Mouse (Mus musculus) embryo, embryonic 10 days (tissue): ENCODE measurements around the gene Dgcr2.
A peak's percentile ranks its signal among the peaks of the same experiment; 100 is the strongest.

Experiments used
- DNase-seq: peaks from one replicate; pipeline ENCODE4 v3.0.0-alpha.2; 2015; ENCODE audit warnings: low spot score

Dgcr2 gene

GRCm38 (mm10) chr16:17848431-17848830, 49.9 kb downstream of the Dgcr2 start:
- DNase-seq = no peak

GRCm38 (mm10) chr16:17843701-17844365, 54.5 kb downstream of the Dgcr2 start:
- no peak for DNase-seq

GRCm38 (mm10) chr16:17842437-17842836, 55.9 kb downstream of the Dgcr2 start:
- DNase-seq = no peak

- DNase-seq = no peak
Observed at GRCm38 (mm10) chr16:17839976-17840375, 58.4 kb downstream of the Dgcr2 start.

- DNase-seq = no peak
Observed at GRCm38 (mm10) chr16:17838051-17838450, 60.3 kb downstream of the Dgcr2 start, which contains the start of gene Car15. Car15 (minus strand) TSS chr16:17838364.

DNA sequence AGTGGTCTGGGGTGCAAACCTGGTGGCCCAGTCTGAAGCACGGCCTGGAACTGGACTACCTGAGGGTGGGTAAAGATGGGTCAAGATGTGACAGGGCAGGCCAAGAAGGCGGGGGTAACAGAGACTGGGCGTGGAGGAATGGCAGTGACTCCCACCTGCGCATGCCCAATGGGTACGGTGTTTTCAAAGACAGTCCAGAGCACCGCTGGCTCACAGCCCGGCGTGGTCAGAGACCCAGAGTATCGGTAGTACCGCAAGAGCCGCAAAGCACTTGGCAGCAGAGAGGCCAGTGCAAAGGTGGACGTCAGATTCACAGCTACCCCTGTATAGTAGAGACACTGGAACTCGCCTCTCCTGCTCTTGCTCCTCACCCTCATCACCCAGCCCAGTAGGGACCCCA, 62.9 kb downstream of the Dgcr2 start:
- no peak for DNase-seq

- DNase-seq = no peak
Observed at GRCm38 (mm10) chr16:17834543-17834942, 63.8 kb downstream of the Dgcr2 start.

DNA sequence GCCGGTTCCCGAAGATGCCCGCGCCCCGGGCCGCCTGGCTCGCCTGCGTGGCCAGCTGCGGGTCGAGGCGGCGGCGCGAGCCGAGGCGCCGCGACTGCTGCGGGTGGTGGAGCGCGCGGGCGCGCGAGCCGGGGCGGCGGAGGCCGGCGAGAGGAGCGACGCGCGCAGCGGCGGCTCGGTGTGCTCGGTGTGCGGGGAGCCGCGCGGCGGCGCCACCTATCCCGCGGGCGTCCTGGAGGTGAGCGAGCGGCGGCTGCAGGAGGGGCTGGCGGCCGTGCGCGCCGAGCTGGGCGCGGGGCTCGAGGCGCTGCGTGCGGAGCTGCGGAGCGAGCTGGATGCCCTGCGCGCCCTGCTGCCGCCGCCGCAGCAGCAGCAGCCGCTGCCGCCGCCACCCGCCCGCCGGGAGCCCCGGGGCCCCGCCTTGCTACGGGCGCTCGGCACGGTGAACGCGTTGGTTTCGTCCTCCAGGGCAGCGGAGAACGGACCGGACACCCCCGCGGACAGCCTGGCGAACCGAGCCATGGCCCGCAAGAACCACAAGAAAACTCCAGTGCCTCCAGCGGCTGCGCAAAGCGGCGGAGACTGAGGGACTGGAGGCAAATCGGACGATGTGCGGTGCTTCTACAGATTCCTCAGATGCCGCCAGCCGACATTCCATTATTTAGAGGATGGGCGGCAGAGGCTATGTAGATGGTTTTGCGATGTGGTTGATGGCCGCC, 64.5 kb downstream of the Dgcr2 start:
- peak; percentile 67 for DNase-seq

DNA sequence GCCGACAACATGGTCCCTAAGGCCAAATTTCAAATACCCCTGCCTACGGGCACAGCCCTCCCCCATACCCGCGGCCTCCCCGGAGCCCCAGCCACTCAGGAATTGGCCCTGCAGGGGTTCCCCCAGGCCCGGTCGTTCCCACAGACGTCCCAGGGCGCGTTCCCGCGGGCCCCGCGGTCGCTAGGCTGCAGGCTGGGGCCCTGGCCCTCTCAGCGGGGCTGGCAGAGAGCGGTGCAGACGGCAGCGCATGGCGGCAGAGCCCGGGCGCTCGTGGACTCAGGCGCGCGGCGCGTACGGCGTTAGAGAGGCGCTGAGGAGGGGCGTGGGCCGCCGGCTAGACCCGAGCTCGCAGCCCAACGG, 65.1 kb downstream of the Dgcr2 start:
- DNase-seq = peak; percentile 35

DNA sequence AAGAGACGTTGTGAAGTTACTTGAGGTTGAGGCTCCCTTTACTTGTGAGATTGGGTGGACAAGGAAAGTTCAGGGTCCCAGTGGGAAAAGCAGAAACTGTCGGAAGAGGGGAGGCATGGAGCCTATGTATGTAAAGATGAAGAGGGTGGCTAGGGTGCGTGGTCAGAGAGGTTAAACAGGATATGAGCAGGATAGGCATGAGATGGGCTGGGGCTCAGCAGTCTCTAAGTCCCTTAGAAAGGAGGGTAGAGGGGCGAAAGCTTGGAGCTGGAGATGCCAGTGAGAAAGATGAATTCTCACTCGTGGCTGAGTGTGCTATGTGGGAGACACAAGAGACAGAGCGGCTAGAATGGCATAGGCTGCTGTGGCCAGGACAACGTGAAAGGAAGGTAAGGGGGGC, 65.5 kb downstream of the Dgcr2 start, which contains the start of gene B830017H08Rik:
B830017H08Rik (plus strand) TSS at position 301 of the 400 bp plus-strand sequence.
- DNase-seq = no peak

DNA sequence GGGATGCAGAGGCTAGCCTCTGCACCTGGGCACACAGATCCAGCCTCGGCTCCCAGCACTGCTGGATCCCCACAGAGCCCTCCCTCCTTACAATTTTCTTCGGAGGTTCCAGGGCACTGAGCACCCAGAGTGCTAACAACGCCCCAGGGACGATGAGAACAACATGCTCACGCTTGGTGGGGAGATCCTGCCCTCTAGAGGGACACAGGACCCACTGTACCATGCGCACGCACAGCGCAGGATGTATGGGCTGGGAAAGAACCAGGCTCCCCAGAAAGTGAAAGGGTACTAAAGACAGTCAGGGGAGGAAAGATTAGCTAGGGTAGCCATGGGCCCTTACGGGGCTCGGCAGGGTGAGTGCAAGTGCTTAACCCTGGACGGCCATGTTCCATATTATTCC, 66.6 kb downstream of the Dgcr2 start:
- DNase-seq = peak; percentile 51

DNA sequence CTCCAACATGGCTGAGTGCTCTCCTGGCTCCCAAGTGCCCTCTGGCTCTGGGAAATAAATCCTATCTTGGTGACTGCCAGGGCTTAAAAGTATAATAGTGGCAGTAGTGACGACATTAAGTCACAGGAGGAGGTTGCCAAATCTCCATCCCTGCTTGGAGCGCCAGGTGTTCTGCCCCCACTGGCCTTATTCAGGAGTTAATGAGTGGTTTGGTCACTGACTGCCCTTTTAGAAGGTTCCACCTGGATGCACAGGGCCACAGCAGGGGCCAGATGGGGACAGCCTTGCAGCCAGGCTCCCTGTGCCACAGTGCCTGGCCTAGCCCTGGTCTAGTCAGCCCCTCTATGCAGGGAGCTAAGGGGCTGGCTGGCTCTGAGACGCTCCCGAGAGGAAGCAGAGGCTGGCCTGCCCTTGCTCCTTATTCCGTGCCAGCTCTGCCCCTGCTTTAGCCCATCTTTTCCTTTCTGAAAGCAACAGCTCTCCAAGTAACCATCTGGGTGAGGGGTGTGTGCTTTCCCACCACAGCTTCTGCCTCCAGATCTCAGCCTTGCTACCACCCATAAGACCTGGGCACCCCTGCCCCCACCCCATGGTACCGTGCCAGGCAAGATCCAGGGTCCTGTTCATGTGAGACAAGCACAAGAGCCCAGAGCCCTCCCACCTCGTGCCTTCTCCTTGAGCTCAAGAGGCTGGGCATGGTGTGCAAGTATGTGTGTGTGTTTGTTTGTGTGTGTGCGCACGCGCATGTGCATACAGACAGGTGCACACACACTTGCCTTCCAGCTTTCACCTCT, 67.8 kb downstream of the Dgcr2 start:
- DNase-seq = no peak

- DNase-seq = no peak
Observed at GRCm38 (mm10) chr16:17828867-17829266, 69.5 kb downstream of the Dgcr2 start.

DNA sequence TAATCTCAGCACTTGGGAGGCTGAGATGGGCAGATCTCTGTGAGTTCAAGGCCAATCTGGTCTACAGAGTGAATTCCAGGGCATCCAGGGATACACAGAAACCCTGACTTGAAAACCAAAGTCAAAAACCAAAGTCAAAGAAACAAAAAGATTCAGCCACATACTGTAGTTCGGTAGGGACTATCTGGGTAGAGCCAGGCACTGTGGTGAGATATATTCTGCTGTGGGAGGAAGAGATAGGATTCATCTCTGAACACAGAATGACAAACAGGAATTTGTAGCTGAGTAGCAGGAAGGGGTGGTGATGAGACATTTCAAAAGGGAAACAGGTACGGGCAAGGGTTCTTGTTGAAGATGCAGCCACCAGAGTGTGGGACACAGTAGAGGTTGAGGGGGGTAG, 70.1 kb downstream of the Dgcr2 start:
- DNase-seq = no peak

DNA sequence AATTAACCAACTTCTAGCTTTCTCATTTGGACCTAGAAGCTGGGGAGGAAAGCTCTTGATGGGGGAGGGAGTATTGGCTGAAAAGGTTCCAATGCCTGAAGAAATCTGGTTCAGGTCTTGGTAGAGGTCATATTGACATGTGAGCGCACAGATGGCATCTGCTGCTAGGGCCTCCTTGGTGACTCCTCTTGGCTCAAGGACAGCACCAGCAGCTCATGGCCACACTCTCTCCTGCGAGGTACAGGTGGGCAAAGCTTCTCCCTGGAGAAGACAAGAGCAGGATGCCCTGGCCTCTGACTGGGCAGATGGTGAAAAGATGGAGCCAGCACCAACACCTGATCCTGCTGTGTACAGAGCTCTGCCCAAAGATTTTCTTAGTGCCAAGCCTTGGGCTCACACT, 71.9 kb downstream of the Dgcr2 start:
- DNase-seq = no peak

DNA sequence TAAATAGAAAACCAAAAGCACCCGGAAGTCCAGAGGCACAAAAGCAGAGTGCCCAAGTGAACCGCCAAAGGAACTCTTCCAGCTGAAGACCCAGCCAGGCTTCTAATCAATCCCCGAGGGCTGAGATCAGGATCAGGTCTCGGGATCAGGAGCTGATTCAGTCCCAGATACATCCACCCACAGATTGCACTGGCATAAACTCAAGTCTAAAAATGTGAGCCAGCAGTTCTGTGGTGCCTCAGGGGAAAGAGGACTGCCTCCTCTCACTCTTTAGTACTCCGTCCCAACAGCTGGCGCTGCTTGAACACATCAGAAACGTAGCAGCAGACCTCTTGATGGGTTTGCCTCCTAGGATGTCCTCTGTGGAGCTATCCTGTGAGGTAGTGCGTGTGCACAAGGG, 81.8 kb downstream of the Dgcr2 start:
- no peak for DNase-seq

GRCm38 (mm10) chr16:17815411-17816402, 82.7 kb downstream of the Dgcr2 start:
- peak; percentile 91 for DNase-seq

DNA sequence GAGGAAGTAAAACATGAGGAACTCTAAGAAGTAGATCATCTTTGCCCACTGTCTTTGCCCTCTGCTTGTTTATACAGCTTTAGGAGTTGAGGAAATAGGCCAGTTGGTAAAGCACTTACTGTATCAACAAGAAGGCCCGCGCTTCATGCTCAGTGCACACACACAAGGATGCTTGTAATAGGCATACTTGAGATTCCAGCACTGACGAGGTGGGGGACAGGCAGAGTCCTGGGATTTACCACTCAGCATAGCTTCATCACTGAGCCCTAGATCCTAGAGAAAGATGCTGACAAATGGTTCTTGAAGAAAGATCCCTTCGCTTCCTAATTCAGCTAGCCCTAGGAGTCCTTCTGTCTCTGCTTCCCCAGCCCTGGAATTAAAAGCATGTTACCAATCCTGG, 85.2 kb downstream of the Dgcr2 start:
- no peak for DNase-seq

GRCm38 (mm10) chr16:17812120-17812519, 86.2 kb downstream of the Dgcr2 start:
- DNase-seq = peak; percentile 80

DNA sequence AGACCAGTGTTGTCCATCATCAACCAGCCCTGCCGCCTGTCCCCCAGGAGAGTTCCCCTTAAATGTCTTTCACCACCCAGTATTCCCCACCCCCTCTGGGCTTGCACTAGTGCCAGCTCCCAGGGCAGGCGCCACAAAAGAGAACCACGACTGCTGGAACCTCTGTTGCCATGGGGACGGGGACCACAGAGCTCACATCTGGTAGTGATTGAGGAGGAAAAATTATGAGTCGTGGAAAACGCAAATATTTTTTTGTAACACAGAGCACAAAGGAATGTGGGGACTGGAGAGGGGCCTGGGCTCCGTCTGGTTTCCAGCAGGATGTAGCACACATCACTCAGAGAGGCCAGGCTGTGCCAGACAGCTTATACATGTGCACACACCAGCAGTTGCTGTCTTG, 88.7 kb downstream of the Dgcr2 start:
- peak; percentile 82 for DNase-seq

DNA sequence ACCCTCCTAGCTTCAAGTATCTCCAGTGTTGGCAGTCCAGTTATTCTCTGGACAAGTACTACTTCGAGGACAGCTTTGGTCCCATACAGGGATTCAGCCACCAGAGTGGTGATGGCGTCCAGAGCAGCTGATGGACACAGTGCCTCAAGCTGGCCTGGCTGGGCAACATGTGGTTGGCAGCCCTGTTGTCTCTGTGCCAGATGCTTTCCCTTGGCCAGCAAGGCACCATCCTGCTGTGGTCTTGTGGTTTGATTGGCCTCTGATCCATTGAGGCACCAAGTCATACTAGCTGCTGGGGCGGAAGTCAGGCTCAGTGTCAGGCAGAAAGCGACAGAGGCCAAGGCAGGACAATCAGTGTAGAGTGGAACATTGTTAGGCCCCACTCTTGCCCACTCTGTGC, 89.2 kb downstream of the Dgcr2 start:
- DNase-seq = no peak
